Mouse (Mus musculus) left cerebral cortex, postnatal 25 days (tissue): ENCODE results near the gene Col26a1. TPM values are rescaled to one million over a fixed set of nuclear protein-coding genes. Genes with fewer than 3 reads are reported as not detected.
A peak's percentile ranks its signal among the peaks of the same experiment; 100 is the strongest.

Experiments
- DNase-seq, 2 experiments: peaks; one replicate each; pipeline ENCODE4 v3.0.0; 2022; ENCODE audit warnings: low spot score in 2 of 2, mixed read lengths in 1 of 2
- intact Hi-C: fragments of 180-260 bp; cut with DNase I; formaldehyde crosslinking; loops from one replicate; pipeline ENCODE4 v1.15.1; 2025
- total RNA-seq, 2 experiments: library from RNA; stranded (reverse); gene quantifications; 2 replicates each; pipeline ENCODE4 v1.2.3; 2021

Gene Col26a1
- 10 to 100 TPM; 11.9 to 13.1 TPM for total RNA-seq

DNA sequence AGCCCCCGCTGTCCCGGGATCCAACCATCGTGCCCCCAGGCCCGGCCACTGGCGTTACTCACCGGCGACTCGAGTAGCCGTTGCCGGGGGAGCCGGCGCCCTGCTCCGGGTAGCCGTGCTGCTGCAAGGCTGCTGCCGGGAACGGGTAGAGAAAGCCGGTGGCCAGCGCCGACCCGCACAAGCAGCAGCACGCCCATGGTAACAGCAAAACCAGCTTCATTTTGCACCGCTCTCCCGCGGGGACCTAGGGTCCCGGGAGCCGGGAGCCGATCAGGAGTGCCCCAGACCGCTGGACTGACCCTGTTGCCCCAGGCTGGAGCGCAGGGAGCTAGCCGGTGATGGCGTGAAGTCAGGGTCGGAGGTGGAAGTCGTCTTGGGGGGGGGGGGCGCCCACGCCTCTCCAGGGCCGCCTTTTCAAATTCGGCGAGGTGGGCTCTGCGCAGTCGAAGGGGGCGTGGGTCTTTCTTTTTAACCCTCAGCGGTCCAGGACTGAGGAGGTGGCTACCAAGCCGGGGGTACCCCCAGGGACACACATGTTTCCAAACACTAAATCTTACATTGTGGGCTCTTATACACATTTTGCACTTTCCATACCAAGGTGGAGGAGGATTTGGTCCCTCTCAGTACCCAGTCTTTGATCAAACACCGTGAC, at the start of gene Col26a1:
Gene Col26a1, minus strand, starts transcription at position 422 of the 652 bp plus-strand sequence.
- intact Hi-C loops, result no loop called here
- peak; percentile 20 to 34 for DNase-seq

DNA sequence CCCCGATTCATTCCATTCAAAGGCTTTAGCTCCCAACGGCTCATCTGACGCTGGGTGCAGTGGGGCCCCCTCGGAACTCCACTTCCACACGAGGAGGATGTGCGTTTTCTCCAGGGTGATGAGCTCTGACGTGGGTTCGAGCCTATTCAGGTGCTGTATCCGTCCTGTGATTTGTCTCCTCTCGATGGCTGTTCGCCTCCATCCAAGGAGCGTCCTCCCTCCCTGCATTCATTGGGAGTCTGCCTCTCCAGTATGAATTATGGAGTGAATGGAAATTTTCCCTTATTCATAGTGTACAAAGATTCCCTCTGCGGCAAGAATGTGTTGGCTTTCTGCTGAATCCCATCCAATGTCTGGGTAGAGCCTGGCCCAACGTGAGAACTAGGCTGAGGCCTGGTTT, 48.9 kb upstream of the Col26a1 start:
- intact Hi-C loops, result loop anchor here (5.0 kb wide), 1 partner anchor 175 kb away; no protein-coding TSS in a partner anchor
- peak in 1 of 2 experiments; percentile 53 for DNase-seq

DNA sequence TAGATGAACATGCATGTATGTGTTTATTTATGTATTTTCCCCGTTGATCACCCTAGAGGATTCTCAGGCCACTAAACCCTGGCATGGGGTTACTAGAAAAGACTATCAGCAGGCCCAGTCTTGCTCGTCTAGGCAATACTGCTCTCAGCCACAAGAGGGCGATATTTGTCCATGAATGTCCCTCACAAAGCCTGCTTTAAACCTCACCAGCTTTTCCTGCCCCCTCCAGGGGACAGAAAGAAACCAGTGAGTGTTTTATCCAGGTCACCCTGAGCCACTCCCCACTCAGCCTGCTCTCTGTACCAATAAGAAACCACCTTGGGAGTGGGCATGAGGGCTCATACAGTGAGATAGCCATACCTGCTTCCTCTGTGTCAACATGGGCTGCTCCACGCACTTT, 46.1 kb upstream of the Col26a1 start:
- intact Hi-C loops, result loop anchor here (1.0 kb wide), 1 partner anchor 42 kb away; no protein-coding TSS in a partner anchor
- DNase-seq, result peak; percentile 87 to 88

DNA sequence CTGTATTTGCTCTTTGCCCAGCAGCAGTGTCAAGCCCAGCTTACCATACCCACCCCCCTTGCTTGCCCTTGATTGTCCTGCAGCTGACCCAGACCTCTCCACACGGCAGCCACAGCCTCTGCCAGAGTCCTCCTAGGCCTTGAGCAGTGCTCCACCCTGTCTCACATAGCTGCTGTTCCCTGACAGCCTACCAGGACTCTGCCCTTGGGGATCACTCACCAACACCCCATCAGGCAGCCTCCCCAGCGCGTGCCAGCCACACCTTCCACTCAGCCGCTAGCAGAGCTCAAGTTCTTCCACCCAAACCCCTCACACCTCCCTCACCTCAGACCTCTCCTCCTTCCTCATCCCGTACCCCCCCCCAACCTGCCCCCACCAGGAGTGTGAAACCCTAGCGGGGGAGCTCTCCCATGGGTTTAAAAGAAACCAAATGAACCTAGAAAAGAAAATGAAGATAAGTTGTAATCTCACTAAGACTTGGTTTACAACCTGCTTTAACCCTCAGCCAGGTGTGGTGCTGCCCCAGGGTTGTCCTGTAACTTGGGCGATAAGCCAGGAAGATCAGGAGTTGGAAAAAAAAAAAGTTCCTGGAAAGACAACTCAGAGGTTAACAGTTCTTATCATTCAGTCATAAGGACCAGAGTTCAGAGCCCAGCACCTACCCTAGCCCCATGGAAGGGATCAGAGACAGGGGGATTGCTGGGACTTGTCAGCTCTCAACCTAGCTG, 40.9 kb upstream of the Col26a1 start:
- intact Hi-C loops, result no loop called here
- DNase-seq, result no peak

DNA sequence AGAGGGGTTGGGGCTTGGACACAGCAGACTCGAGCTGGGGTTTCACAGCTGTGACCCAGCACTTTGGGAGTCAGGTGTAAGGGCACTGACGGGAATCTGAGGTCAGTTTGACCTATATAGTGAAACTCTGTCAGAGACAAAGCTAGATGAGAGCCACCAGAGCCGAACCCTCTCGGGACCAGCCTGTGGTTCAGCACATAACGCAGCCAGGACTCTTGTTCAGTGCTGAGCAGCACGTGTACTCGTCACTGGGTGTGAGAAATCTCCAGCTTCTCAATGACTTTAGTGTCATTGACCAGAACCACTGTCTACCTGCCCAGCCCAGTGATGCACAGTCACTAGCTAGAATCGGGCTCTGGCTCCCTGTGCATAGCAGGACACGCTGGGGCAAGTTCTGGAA, 39.8 kb upstream of the Col26a1 start:
- no peak for DNase-seq
- intact Hi-C loops, result no loop called here

DNA sequence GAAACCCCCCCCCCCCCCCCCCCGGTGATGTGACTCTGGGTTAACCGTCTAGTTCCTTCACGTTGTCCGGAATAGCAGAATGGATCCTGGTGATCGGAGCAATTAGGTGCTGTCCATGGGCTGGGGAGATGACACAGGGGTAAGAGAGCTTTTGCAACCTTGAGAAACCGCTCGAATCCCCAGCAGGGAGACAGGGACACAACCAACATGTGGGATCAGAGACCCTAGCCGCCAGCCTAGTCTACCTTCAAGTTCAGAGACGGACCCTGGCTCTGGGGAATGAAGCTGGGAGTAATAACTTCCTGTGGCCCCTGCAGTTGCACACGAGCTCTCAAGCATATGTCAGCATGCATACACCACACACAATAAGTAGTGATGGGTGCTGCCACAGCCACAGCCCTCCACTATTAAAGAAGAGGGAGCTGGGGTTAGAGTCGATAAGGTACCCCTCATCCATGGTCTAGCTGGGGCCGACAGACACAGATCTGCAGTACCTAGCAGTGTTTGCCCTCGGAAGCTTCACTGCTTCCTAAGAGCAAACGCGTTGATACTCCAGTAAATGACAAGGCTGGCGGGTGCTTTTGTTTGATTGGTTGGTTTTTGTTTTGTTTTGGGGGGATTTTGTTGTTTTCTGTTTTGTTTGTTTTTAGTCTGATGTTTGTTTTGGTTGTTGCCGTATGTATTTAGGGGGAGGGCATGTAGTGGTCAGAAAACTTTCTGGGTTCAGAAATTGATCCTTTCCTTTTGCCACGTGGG, 36.7 kb upstream of the Col26a1 start:
- intact Hi-C loops, result loop anchor here (2.0 kb wide), 1 partner anchor 43 kb away; no protein-coding TSS in a partner anchor
- DNase-seq, result no peak

DNA sequence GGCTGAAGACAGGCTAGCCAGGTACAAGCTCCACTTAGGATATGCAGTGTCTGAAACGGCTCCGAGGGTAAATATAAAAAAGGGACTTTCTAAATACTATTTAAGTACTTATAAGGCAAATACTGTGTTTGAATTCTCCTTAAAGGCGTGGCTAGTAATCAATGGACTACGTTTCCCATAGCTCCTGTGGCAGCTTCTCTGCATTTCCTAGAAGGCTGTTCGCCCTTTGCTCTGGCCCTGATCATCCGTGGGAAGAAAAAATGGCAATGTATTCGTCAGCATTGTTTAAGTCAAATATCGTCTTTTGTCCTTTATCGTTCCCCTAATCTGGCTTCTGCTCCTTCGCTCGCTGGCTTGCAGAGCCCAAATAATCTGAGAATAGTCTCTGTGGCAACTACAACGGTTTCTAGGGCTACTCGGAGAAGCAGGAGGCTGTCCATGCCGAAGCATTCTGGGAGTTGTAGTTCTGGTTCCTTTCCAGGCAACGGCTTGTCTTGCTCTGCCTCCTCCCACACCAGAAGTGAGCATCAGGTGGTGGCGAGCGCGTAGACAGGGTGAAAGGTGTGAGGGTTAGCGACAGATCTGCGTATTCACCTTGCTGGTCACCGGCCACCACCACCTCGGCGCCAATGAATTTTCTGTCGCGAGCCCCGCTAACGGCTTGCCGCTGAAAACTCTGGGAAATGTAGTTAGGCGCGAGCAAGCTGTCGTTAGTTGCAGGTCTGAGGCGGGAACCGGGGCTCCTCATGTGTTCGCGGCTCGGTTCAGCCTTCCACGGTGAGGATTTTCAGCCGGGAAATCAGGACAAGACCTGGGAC, 35.9 kb upstream of the Col26a1 start:
- intact Hi-C loops, result loop anchor here (2.0 kb wide), 1 partner anchor 44 kb away; no protein-coding TSS in a partner anchor
- peak; percentile 88 to 92 for DNase-seq

DNA sequence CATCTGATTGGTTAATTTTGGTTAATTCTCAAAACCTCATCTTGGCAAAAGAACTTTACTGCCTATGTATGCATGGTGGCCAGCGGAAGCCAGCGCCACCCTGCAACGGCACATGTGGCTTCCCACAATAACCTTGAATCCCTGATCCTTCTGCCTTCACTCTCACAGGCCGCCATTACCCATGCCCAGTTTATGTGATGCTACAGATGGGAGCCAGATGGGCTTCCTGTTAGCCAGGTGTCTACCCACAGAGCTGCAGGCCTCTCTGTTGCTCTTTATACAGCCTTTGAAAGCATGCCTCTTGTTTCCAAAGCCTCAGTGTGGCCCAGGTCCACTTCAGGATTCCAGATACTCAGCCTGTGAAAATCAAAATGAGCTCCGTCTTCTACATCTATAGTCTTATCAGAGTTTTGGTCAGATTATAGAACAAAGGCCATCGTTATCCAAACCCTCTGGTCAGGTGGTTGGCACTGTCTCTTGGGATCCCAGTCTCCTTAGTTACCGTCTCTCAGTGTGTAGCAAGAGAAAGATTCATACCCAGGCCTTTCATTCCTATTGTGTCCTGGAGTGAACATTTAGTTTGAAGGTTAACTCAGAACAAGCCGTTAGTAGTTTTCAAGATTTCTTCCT, 34.7 kb upstream of the Col26a1 start:
- intact Hi-C loops, result loop anchor here (1.0 to 2.0 kb wide), 2 partner anchors 9 to 45 kb away; partner anchors contain the start of gene Ift22

DNA sequence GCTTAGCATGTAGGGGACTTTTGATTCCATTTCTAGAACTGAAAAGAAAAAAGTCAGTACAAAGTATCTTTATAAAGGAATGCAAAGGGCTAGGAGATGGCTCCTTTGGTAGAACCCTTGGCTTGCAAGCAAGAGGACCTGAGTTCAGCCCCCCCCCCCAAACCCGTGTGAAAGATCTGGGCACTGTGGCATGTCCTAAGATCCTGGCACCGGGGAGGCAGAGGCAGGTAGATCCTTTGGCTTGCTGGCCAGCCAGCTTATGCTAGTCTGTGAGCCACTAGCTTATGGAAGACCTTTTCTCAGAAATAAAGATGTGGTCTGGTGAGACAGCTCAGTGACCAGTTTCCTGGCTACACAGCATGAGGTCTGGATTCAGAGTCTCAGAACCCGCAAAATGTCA, 31.2 kb upstream of the Col26a1 start:
- DNase-seq, result no peak
- intact Hi-C loops, result no loop called here

More for the DNA sequence above, 34.7 kb upstream of the Col26a1 start:
- no peak for DNase-seq

DNA sequence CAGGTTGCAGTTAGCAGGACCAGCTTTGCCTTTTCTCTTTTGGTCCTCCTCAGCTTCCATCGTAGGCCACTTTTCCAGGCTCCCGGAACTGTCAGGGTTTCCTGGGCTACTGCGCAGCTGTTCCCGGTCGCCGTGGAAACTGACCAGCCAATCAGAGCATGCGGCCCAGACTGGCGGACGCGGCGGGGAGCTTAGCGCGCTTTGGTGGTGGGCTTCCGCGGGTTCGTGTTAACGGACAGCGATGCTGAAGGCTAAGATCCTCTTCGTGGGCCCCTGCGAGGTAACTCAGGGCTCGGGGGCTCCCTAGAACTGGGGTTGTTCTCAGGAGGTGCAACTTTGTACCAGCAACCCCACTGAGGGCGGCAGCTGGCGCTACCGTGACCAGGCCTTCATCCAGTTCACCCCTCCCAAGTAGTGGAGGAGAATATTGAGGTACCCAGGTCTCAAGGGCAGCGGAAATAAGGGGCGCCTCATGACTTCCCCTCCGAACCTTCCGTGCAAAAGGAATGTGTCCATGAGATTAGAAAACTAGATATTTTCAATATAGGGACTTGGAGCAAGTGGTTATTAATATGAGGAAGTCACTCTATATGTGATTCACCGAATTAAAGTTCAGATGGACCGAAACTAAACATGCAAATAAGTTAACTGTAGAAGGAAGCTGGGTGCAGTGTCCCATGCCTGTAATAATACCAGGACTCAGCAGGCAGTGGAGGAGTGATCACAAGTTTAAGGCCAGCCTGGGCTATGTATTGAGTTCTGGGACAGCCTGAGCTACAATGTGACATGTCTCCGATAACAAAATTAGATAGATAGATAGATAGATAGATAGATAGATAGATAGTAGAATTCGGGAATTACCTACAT, 25.2 kb upstream of the Col26a1 start, which contains the start of gene Ift22:
Gene Ift22, plus strand, starts transcription at position 160 of the 867 bp plus-strand sequence.
- DNase-seq, result peak; percentile 95 to 97

DNA sequence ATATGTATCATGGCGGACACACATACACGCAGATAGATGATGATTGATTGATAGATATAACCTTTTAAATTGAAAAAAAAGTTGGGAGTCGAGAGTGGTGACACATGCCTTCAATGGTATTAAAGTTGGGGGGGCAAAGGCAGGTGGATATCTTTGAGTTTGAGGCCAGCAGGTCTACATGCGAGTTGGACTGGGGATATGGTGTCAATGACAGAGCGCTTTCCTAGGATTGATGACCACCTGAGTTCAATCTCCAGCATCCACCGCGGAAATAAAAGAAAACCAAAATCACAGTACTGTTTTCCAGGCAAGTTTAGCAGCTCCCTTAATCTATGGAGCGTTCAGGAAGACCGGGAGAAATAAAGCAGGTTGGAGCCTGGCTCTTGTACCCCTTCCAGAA, 24.6 kb upstream of the Col26a1 start:
- no peak for DNase-seq
- intact Hi-C loops, result no loop called here

More for the DNA sequence above, 25.2 kb upstream of the Col26a1 start, which contains the start of gene Ift22:
- intact Hi-C loops, result loop anchor here (1.0 kb wide), 1 partner anchor 9 kb away; no protein-coding TSS in a partner anchor

DNA sequence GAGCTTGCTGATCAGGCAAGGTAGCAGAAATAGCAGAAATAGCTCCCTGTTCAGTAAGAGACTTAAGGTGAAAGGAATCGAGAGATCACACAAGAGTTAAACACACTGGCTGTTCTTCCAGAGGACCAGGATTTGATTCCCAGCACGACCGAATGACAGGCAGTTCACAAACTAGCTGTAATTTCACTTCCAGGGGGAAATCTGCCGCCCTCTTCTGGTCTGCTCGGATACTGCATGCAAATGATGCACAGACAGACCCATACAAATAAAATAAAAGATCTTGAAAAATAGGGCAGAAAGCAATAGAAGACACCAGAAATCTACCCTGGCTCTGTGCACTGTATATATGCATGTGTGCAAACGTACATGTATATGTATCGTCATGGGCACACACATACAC, 22.6 kb upstream of the Col26a1 start:
- no peak for DNase-seq
- intact Hi-C loops, result no loop called here

DNA sequence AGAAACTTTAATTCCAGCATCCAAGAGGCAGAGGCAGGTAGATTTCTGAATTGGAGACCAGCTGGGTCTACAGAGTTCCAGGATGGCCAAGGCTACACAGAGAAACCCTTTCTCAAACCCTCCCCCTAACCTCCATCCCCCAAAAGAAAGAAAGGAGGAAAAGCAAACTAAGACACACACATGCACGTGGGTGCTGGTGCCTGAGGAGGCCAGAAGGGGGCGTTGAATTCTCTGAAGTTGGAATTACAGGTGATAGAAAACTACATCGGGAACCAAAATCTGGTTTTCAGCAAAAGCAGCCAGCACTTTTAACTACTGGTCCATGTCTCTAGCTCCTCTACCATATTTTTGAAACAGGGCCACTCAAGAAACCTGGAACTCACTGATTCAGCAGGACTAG, 21.6 kb upstream of the Col26a1 start:
- no peak for DNase-seq
- intact Hi-C loops, result no loop called here

DNA sequence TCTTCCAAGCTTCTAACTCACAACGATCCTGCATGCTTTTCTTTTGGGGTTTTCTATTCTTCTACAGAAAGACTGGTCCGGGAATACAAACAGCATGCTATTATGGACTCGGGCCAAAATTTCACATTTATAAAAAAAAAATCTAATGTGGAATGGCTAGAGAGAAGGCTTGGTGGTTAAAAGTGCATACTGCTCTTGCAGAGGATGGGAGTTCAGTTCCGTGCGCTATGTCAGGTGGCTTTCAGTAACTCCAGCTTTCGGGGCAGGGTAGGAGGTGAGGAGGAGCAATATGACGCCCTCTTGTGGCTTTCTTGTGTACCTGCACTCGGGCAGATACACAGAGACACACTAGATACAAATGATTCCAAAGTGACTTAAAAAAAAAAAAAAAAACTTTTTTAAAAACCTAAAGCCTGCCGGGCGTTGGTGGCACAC, 12.5 kb upstream of the Col26a1 start:
- intact Hi-C loops, result no loop called here

DNA sequence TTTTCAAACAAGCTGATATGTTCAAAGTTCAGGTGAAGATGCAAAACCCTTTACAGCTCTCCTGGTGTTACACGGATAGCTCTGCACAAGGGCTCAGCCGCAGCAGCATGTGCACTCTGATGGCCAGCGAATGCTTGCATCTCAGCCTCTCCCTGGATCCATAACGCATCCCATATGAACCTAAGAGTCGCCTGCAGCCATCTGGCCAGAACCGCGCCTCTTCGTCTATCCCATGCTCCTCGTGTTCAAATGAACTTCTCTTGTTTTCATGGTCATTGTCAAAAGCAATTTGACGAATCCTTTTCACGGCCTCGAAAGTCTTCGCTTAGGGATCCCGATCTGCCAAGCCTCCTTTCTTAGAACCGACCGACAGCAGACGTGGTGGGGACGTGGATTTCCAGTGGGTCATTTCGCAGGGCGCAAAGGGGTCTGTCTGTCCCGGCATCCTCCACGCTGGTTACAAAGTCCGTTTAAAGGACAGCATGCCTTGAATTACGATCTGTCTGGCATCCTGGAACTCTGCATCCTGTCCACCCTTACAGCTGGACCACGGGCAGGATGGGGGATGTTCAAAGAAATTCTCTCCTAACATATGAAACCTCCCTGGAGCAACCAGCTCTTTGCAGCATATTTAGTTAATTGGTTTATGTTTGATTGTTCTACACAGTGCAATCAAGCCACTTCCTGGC, 12.0 kb upstream of the Col26a1 start:
- intact Hi-C loops, result no loop called here

More for the DNA sequence above, 12.5 kb upstream of the Col26a1 start:
- no peak for DNase-seq

DNA sequence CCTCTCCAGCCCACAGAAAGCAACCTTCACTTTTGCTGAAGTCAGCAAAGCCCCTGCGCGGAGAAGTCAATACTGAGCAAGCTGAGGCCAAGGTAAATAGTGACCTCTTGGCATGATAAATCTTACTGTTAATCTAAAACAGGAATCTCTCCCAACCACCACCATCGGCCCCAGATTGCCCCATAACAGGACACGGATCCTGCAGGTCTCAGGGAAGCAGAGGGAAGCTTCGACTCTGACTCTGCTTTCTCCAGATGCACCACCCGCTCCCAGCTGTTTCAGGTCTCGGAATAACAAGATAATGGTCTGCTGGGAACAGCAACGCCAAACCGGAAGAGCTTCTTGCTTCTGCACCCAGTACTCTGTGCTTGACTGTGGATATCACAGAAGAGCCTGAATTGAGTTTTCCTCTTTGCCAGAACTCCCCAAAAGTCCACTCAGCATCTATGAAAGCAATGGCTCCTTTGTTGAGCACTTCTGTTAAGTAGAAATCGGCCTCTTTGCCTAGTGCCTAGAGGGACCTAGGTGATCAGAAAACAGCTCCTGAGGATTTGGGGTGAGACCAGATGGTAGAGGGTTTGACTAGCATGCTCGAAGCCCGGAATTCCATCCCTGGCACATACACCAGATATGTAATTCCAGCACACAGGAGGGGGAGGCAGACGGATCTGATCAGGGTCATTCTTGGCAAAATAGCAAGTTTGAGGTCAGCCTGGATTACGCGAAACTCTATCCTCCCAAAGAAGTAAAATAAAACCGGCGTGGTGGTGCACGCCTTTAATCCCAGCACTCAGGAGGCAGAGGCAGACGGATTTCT, 5.7 kb upstream of the Col26a1 start:
- DNase-seq, result no peak
- intact Hi-C loops, result no loop called here

More for the DNA sequence above, 12.0 kb upstream of the Col26a1 start:
- no peak for DNase-seq
